Mouse (Mus musculus) cerebellum, adult (tissue): Measurements from ENCODE around the gene Sash1.

ENCODE experiments used
- ATAC-seq: cut with Nextera tagmentation; 2 replicates; pipeline ENCODE4 v1.9.2; 2017; ENCODE audit warnings: mild to moderate bottlenecking, moderate library complexity, mixed read lengths; ENCODE audit not compliant: insufficient number of reproducible peaks, low FRiP score, low TSS enrichment

Sash1 gene

GRCm38 (mm10) chr10:8762771-8763170, 123.1 kb downstream of the Sash1 start:
- ATAC-seq, result no peak

- 0 out of 2 replicates have a peak, but pooled peaks have one; percentile 22 for ATAC-seq
These were observed 123.6 kb downstream of the Sash1 start for GRCm38 (mm10) chr10:8762209-8762701.

GRCm38 (mm10) chr10:8761656-8762055, 124.2 kb downstream of the Sash1 start:
- ATAC-seq, result no peak

- no peak for ATAC-seq
These were observed 125.3 kb downstream of the Sash1 start for GRCm38 (mm10) chr10:8760598-8760997.

GRCm38 (mm10) chr10:8759228-8759627, 126.6 kb downstream of the Sash1 start:
- ATAC-seq, result no peak

GRCm38 (mm10) chr10:8757429-8757931, 128.4 kb downstream of the Sash1 start:
- ATAC-seq, result no peak

DNA sequence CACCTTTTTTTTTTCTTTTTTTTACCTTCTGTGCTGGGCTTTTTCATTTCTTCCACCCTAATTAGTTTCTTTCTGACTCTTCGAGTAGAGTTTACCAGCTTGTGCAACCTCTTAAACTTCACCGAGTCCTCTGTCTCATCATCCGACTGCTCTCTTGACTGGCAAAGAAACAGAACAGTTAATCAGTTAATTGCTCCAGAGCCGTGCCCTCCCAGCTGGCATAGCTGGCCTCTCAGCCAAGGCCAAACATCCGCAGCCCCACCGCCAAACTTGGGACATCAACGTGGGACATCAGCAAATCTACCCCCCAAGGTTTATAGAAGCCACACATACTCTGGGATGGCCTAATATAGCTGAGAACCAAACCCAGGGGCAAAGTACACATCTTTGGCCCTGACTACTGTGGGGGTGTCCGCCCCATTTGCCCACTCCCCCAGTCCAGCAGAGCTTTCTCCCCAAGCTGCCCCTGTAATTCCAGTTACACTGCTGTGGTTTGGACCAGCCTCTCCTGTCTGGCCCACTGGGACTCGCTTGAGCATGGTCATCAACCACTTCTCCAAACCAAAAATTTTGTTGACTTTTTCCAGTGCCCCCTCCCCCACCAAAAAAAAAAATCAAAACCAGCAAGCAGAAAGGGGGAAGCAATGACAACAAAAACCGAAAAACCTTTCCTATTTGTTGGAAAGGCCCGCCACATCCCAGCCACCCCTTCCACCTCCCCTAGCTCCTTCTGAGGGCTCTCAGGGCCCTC, 129.1 kb downstream of the Sash1 start:
- ATAC-seq, result no peak

DNA sequence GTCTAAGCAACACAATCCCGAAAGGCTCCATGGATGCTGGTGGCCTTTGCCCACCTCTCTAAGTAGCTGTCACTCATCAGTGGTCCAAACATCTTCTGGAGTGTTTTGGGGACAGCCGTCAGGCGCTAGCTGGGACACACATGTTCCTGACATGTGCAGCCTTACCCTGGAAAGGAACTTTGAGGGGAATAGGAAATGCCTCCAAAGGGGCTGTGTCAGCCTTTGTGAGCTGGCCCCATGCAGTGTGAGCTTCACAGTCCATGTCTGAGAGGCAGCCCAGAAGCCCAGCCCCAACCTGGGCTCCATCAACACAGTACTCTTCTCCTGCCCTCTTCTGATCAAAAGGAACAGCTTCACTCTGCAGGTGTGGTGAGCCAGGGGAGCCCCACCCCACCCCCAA, 132.5 kb downstream of the Sash1 start:
- no peak for ATAC-seq

GRCm38 (mm10) chr10:8752436-8752835, 133.4 kb downstream of the Sash1 start:
- no peak for ATAC-seq

- ATAC-seq, result no peak
These were observed 136.3 kb downstream of the Sash1 start for GRCm38 (mm10) chr10:8749537-8749936.

DNA sequence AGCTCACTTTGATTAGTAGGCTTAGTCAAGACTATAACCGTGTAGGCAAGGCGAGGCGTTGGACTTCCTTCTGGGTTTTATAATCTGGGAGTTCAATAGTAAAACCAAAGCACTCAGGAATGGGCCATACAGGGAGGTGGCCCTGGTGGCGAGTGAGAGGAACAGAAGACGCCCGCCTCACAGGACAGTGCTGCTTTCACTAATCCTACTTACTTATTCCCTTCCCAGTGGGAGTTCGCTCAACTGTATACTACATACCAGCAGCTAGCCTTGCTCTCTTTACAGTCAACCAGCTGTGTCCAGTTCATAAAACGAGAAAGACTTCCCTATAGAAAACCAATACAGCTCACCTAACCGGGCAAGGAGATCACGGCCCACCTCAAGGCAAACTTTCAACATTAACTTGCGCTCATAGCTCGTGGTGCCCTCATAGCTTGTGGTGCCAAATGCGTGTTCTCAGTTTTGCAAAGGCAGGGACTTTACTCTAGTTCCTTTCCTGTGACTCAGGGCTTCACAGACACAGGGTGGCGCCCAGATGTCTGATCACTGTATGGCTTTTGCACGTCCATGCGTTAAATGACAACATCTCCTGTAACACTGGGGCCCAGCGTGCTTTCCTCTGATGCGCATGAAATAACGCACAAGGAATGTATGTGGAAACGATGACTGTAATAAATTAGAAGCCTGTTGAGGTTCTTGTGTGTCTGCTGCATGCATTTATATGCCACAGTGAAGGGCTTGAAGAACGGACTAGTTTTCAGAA, 138.2 kb downstream of the Sash1 start:
- ATAC-seq, result no peak

GRCm38 (mm10) chr10:8746082-8746696, 139.7 kb downstream of the Sash1 start:
- ATAC-seq, result no peak

GRCm38 (mm10) chr10:8742872-8743271, 143.0 kb downstream of the Sash1 start:
- ATAC-seq, result no peak

DNA sequence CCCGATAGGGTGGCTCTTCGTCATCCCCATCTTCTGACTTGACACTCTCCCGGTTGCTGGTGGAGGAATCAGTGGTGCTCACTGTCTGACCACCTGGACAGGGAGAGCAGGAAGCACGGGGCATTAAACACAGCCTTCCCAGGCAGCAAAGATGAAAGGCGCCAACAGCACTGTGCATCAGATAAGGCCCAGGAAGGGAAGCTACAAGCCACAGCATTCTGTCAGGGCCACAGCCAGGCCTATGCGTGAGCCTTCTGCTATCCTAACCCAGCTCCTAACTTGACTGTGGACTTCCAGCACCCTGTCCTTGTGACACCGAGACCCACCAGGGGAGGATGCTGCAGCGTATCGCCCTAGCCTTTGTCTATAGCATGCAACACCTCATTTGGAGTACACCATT, 144.4 kb downstream of the Sash1 start:
- ATAC-seq, result no peak

GRCm38 (mm10) chr10:8740797-8741196, 145.1 kb downstream of the Sash1 start:
- ATAC-seq, result no peak

DNA sequence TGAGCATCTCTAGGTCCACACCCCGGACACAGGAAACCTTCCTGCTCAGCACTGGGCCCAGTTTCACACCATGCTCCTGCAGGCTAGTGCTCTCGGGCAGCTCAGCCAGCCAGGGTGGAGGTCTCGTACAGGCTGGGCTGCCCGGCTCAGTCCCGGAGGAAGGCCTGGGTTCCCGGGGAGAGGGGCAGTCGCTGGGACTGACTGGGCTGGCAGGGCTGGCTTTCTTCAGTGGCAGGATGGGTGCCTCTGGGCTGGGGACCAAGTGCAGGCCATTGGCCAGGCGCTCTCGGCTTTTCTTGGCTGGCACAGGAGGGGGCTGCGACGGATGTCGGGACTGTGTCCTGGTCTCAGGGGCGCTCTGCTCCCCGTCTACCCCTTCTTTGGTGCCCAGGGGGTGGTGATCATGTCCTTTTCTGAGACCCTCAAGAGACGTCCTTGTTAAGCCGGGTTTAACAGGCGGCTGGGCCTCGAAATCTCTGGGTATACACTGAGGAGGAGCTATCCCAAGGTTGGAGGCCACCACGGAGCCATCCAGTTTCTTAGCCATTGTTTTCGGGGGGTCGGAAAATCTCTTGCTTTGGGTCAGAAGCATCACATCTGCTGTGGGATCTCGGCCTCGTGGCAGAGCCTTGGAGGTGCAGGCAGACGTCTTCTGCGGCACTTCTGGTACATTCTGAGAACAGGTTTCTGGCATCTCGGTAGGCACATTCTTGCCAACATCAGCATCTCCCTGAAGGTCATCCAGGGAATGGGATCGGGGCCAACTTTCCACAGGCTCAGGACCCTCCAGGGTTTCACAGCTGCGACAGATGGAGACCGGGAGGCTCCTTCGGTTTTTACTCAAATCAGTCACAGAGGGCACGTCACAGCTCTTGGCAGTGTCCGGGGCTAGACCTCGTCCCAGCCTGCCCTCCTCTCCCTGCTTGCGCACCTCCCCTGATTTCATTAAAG, 156.2 kb downstream of the Sash1 start:
- peak; percentile 42; the same call in 1 of the 2 replicates for ATAC-seq

DNA sequence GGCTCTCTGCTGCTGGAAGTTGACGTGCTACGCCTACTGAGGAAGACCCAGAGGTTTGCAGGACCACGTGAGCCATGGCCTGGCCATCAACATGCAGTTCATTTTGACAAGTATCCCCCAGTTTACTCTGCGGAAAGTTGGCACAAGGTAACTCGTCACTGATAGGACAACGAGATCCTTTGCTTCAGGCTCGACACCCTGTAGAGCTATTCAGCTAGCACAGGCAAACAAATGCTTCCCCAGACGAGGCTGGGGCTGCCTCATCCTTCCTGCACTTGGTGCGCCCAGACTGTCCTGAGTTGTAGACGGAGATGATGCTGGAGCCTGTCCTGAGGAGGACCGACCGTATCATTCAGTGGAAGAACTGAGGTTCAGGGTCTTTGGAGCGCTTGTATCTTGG, 166.5 kb downstream of the Sash1 start:
- no peak for ATAC-seq

GRCm38 (mm10) chr10:8718831-8719230, 167.0 kb downstream of the Sash1 start:
- ATAC-seq, result no peak

- ATAC-seq, result no peak
These were observed 168.7 kb downstream of the Sash1 start for GRCm38 (mm10) chr10:8717171-8717570.
